Mouse (Mus musculus): ENCODE results near the gene Clmn. TPM values are rescaled to one million over a fixed set of nuclear protein-coding genes. Genes with fewer than 3 reads are reported as not detected.

Gene Clmn
- polyA plus RNA-seq, 1 experiment from 2014 or later, result 0.98 TPM

DNA sequence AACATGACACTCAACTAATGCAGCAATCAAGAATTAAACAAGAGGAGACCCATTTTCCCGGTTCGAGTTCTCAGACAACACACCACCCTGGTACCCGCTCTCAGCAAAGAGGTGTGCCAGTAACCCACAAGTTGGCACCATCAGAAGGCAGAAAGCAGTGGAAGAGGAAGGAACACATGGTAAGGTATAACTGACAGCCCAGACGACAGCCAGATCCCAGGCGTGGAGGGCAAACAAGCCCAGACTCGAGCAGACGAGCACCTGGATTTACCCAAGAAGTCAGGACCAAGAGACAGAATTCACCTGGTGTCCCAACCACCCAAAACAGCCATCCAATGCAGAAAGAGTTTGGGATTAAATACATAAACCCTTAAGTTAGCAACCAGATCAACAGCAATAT lies 11.5 kb downstream of the Clmn start:
- WGBS, result 93% methylated on average over 7 of the region's 7 CpGs
- H3K27ac ChIP-seq, result no peak overlapping the region
- no peaks in the 10 kb centered on the region for H3K36me3 ChIP-seq
- no peak overlapping the region for H3K4me2 ChIP-seq (replicated peaks)
- no peaks in the 10 kb centered on the region for H3K9me3 ChIP-seq
- H3K9ac ChIP-seq (replicated peaks), result no peak overlapping the region
- peaks cover 13% of the 10 kb centered on the region for H3K4me1 ChIP-seq (replicated peaks)
- no peaks in the 10 kb centered on the region; the same call in 1 of the 2 replicates for H3K27me3 ChIP-seq
- H3K4me3 ChIP-seq (replicated peaks), result no peak overlapping the region
- ATAC-seq, result no peak

DNA sequence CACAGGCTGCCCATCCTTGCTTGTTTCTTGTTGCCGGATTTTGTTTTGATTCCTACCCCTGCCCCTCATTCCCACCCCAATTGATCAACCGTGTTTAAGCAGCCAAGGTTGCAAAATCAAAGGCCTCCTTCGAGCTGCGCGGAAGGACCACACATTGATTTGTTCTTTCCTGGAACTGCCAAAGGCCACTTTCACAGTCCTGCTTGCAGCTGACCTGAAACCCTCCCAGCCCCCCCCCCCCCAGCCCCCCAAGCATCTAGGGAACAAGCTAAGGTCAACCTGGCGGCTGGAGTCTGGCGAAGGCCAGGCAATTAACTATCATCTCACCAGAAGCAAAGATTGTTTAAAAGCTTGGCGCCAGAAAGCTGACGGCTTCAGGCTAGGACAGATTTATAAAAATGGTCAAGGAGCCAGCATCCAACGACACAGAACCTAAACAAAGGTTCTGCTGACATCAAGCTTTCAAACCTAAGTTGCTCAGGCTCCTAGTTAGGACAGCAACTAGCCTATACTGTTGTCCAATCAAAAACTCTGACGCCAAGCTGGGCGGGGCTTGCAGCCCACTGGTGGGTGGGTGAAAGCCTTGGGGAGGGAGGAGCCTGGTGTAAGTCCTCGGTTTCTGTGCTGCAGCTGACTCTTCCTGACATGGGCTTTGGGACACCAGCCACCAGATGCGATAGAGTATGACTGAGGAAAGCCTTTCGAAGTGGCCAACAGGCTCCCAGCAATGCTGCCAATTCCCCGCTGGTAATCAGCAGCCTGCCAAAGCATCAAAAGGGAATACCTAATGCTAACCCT lies 13.0 kb downstream of the Clmn start:
- Histone ChIP-seq H3K9ac (replicated peaks) (no peak overlapping the region), H3K36me3 (no peaks in the 10 kb centered on the region), H3K4me3 (replicated peaks) (no peak overlapping the region), H3K4me2 (replicated peaks) (peak overlapping the region; percentile 17), H3K27ac (no peak overlapping the region), H3K9me3 (no peaks in the 10 kb centered on the region), H3K4me1 (replicated peaks) (peaks cover 13% of the 10 kb centered on the region), H3K27me3 (no peaks in the 10 kb centered on the region; the same call in 1 of the 2 replicates)
- 33% methylated on average over 16 of the region's 16 CpGs for WGBS
- peak; percentile 57 for ATAC-seq

DNA sequence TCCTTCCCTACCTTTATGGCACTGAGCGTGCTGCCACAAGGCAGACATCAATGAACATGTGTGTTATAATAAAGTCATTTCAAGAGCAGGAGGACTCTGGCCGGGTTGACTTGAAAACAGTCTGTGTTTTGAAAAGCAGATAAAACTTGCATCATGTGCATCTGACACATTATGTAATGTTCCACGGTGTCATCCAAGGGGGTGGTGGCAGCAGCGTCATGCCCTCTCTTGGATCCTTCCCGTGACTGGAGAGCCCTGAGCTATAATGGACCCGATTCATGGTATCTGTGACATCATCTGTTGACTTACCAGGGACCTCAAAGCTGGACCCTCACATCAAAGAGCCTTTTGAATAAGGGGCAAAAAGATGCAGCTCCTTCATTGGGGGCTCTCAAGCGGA lies 14.8 kb downstream of the Clmn start:
- WGBS, result 90% methylated on average over 7 of the region's 7 CpGs

DNA sequence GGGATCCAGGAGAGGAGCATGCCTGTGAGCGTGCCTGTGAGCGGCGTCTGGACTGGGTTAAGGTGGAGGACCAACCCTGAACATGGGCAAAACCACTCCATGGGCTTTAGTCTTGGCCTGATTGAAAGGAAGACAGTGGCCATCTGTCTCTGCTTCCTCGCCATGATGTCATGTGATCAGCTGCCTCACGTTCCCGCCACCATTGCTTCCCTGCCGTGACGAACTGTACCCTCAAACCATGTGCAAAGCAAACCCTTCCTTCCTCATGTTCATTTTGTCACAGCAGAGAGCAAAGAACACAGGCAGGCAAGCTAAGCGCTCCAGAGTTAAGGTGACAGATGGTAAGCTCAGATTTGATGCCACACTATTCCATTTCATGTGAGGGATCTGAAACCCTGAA lies 16.2 kb downstream of the Clmn start:
- Histone ChIP-seq H3K36me3 (no peaks in the 10 kb centered on the region), H3K9me3 (no peaks in the 10 kb centered on the region), H3K27ac (no peak overlapping the region), H3K4me1 (replicated peaks) (peaks cover 28% of the 10 kb centered on the region), H3K27me3 (no peaks in the 10 kb centered on the region), H3K9ac (replicated peaks) (no peak overlapping the region), H3K4me3 (replicated peaks) (no peak overlapping the region), H3K4me2 (replicated peaks) (no peak overlapping the region)
- 94% methylated on average over 9 of the region's 9 CpGs for WGBS
- ATAC-seq, result no peak

More for the DNA sequence above, 14.8 kb downstream of the Clmn start:
- ATAC-seq, result no peak
- no peak overlapping the region for H3K4me3 ChIP-seq (replicated peaks)
- H3K36me3 ChIP-seq, result no peaks in the 10 kb centered on the region
- H3K4me2 ChIP-seq (replicated peaks), result no peak overlapping the region
- no peak overlapping the region for H3K27ac ChIP-seq
- H3K27me3 ChIP-seq, result no peaks in the 10 kb centered on the region; the same call in 1 of the 2 replicates
- H3K9me3 ChIP-seq, result no peaks in the 10 kb centered on the region
- peaks cover 23% of the 10 kb centered on the region for H3K4me1 ChIP-seq (replicated peaks)
- no peak overlapping the region for H3K9ac ChIP-seq (replicated peaks)

DNA sequence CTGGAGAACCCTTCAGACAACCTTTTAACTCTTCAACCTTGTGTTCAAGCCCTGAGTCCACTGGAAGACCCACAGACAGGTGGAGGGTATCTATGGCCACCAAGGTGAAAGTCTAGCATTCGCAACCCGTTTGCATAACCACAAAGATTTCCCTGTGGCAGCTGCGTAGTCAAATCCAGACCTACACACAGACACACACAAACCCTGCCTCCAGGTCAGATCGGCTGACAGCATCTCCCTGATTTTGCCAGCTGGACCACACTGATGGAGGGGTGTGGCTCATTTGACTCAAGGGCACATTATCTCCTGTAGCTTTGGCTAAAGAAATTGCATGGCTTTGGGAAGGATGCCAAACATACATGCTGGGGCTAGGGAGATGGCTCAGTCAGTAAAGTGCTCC lies 17.6 kb downstream of the Clmn start:
- no peak overlapping the region for H3K9ac ChIP-seq (replicated peaks)
- H3K9me3 ChIP-seq, result no peaks in the 10 kb centered on the region
- no peak overlapping the region for H3K4me3 ChIP-seq (replicated peaks)
- no peak for ATAC-seq
- WGBS, result 92% methylated on average over 4 of the region's 4 CpGs
- no peaks in the 10 kb centered on the region for H3K36me3 ChIP-seq
- H3K27me3 ChIP-seq, result no peaks in the 10 kb centered on the region
- H3K4me1 ChIP-seq (replicated peaks), result peaks cover 27% of the 10 kb centered on the region
- no peak overlapping the region for H3K27ac ChIP-seq
- H3K4me2 ChIP-seq (replicated peaks), result no peak overlapping the region

DNA sequence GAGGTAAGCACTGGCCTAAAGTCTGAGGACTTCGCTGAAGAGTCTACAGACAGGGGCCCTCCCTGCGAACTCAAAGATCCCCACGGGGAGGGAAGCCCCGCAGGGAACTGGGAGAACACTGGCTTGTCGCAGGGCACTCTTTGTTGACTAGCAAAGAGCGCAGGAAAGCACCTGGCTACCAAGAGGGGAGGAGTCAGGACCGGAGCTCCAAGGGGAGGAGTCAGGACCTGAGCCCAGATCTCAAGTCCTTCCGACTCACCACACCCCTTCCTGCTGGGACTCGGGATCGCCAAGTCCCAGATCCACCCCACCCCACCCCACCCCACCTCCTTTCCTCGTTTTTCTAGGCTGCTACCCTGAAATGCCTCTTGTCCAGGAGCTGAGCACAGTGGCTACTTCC lies 19.2 kb downstream of the Clmn start:
- peaks cover 19% of the 10 kb centered on the region for H3K4me1 ChIP-seq (replicated peaks)
- WGBS, result 4% methylated on average over 11 of the region's 11 CpGs
- H3K27ac ChIP-seq, result no peak overlapping the region
- no peaks in the 10 kb centered on the region for H3K27me3 ChIP-seq
- no peak for ATAC-seq
- peak overlapping the region; percentile 40 for H3K4me2 ChIP-seq (replicated peaks)
- no peaks in the 10 kb centered on the region for H3K36me3 ChIP-seq
- H3K9me3 ChIP-seq, result no peaks in the 10 kb centered on the region
- no peak overlapping the region for H3K9ac ChIP-seq (replicated peaks)
- no peak overlapping the region for H3K4me3 ChIP-seq (replicated peaks)

DNA sequence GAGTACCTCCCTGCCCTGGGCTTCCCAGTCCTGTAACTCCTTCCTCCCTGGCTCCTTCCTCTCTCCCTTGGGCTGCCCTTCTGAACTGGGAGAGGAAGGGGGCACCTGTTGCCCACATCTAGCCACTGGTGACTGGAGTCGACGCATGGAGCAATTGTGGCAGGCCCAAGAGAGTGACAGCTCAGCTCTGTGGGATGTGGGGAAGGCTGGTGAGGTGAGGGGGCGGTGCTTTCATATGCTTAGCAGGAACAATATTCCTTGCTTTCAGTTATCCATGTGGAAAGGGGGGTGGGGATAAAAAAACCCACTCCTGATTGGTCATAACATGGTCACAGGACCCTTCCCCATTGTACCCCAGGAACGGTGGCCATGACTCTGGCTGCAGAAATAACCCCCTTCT lies 19.9 kb downstream of the Clmn start:
- Histone ChIP-seq H3K27me3 (no peaks in the 10 kb centered on the region), H3K36me3 (no peaks in the 10 kb centered on the region), H3K4me3 (replicated peaks) (no peak overlapping the region), H3K4me2 (replicated peaks) (no peak overlapping the region), H3K9me3 (no peaks in the 10 kb centered on the region), H3K9ac (replicated peaks) (no peak overlapping the region), H3K27ac (no peak overlapping the region), H3K4me1 (replicated peaks) (peaks cover 19% of the 10 kb centered on the region)
- no peak for ATAC-seq
- 55% methylated on average over 4 of the region's 4 CpGs for WGBS

DNA sequence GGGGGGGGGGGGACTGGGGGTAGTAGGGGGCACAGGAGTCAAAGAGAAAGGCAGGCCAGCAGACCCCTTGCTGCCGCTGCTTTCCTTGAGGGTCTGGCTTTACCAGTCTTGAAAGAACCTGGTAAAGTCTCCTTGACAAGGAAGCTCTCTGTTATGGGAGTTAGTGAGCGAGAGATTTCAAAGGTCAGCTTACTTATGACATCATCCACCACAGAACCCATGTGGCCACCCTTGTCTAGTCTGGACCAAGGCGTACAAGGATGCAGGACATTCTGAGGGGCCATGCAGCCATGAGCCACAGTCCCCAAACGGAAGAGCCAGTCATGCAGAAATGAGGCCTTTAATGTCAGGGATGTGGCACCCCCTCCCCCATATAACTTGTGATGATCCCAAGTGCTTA lies 20.6 kb downstream of the Clmn start:
- WGBS, result 69% methylated on average over 4 of the region's 4 CpGs
- no peak for ATAC-seq

DNA sequence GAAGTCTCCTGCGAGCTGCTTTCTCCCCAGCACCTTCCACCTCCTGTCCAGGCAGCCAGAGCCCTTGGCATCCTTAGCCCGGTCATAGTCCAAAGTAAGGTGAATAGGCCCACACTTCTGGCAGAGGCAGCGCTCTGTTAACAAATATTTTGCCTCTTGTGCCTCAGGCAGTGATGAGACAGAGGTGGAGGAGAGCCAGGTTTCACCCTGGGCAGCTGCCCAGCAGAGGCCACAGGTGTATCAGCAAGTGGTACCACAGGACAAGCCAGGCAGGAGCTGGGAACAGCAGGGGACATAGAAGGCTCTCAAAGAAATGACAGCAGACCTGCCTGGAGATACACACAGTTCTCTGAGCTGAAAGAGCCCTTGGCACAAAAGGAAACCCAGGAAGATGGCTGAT lies 23.6 kb downstream of the Clmn start:
- H3K36me3 ChIP-seq, result no peaks in the 10 kb centered on the region
- 88% methylated on average over 3 of the region's 3 CpGs for WGBS
- peaks cover 31% of the 10 kb centered on the region for H3K4me1 ChIP-seq (replicated peaks)
- ATAC-seq, result no peak
- H3K9me3 ChIP-seq, result no peaks in the 10 kb centered on the region
- no peak overlapping the region for H3K4me2 ChIP-seq (replicated peaks)
- no peak overlapping the region for H3K4me3 ChIP-seq (replicated peaks)
- no peaks in the 10 kb centered on the region for H3K27me3 ChIP-seq
- no peak overlapping the region for H3K9ac ChIP-seq (replicated peaks)
- no peak overlapping the region for H3K27ac ChIP-seq

More for the DNA sequence above, 20.6 kb downstream of the Clmn start:
- Histone ChIP-seq H3K27me3 (no peaks in the 10 kb centered on the region), H3K9me3 (no peaks in the 10 kb centered on the region), H3K36me3 (no peaks in the 10 kb centered on the region), H3K27ac (no peak overlapping the region), H3K9ac (replicated peaks) (no peak overlapping the region), H3K4me1 (replicated peaks) (peaks cover 19% of the 10 kb centered on the region), H3K4me2 (replicated peaks) (no peak overlapping the region), H3K4me3 (replicated peaks) (no peak overlapping the region)

DNA sequence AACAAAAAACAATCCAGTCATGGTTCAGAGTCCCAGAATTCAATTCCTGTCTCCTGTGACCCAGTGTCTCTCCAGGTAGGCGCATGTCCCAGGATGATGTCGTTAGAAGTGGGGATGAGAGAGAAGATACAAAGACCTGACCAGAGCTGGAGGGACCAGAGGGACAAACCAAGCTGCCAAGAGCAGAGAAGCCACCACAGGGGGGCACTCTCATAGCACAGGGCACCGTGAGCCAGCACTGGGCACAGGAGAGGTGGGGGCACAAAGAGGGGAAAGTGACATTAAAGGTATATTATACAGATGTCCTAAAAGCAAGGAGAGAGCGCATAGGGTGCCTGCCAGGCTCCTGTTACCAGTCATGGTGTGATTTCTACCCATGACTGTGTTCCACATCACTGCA lies 25.9 kb downstream of the Clmn start:
- no peak overlapping the region for H3K9ac ChIP-seq (replicated peaks)
- no peaks in the 10 kb centered on the region; the same call in 1 of the 2 replicates for H3K27me3 ChIP-seq
- peaks cover 22% of the 10 kb centered on the region for H3K4me1 ChIP-seq (replicated peaks)
- H3K9me3 ChIP-seq, result no peaks in the 10 kb centered on the region
- no peak overlapping the region for H3K27ac ChIP-seq
- no peak overlapping the region for H3K4me3 ChIP-seq (replicated peaks)
- ATAC-seq, result no peak
- no peak overlapping the region for H3K4me2 ChIP-seq (replicated peaks)
- 60% methylated on average over 4 of the region's 4 CpGs for WGBS
- no peaks in the 10 kb centered on the region for H3K36me3 ChIP-seq

DNA sequence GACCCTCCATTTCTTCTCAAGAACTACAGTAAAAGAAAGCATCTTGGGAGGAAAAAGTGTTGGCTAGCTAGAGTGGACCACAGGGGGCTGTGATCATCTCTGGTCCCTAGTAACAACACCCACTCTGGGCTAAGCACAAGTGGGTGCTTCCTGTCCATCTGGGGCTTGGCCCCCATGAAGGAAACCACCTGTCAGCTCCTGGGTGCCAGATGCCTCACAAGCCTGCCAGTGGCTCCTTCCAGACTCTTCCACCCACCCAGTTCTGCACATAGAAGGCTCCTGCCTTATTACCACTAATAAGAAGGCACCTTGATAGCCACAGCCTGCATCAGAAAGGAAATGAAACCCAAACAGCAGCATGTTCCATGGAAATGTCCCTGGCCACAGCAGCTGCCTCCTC lies 26.4 kb downstream of the Clmn start:
- Histone ChIP-seq H3K27ac (no peak overlapping the region), H3K27me3 (no peaks in the 10 kb centered on the region; the same call in 1 of the 2 replicates), H3K9ac (replicated peaks) (no peak overlapping the region), H3K36me3 (no peaks in the 10 kb centered on the region), H3K9me3 (no peaks in the 10 kb centered on the region), H3K4me3 (replicated peaks) (no peak overlapping the region), H3K4me1 (replicated peaks) (peaks cover 22% of the 10 kb centered on the region), H3K4me2 (replicated peaks) (no peak overlapping the region)
- ATAC-seq, result no peak

DNA sequence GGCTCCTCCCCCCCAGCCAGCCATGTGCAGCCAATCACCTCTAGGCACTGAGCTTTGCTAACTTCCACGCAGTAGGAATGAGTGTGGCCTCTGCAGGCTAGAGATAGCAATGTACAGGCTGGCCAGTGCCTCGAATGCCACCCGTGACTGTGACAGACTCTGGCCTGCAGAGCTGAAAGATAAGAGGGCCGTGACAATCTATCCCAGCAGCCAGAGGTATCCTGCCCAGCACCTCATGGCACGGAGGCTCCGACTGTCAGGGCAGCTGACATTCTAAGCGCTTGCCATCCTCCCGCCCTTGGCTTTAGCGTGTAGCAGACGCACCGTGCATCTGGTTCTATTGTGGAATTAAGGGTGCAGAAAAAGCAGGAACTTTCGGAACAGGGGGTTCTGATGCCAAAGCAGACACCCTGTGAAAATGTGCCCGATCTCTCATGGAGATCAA lies 26.9 kb downstream of the Clmn start:
- peak; percentile 37; the same call in 1 of the 2 replicates for ATAC-seq
- Histone ChIP-seq H3K9me3 (no peaks in the 10 kb centered on the region), H3K36me3 (no peaks in the 10 kb centered on the region), H3K4me3 (replicated peaks) (no peak overlapping the region), H3K27ac (no peak overlapping the region), H3K9ac (replicated peaks) (no peak overlapping the region), H3K4me2 (replicated peaks) (no peak overlapping the region), H3K27me3 (no peaks in the 10 kb centered on the region; the same call in 1 of the 2 replicates), H3K4me1 (replicated peaks) (peaks cover 22% of the 10 kb centered on the region)
- 70% methylated on average over 13 of the region's 13 CpGs for WGBS

Measured in midbrain, embryonic 13.5 days (tissue).